Mouse (Mus musculus): ENCODE results near the gene Tm7sf2. TPM values are rescaled to one million over a fixed set of nuclear protein-coding genes. Genes with fewer than 3 reads are reported as not detected.

Gene Tm7sf2
- polyA plus RNA-seq, 1 experiment from 2014 or later: 39.0 TPM

- Histone ChIP-seq H3K9me3 (ENCODE audit: control insufficient read depth, low read length) (no peaks in the 10 kb centered on the region), H3K4me2 (ENCODE audit: low read depth, low read length) (peak within 1 kb of the TSS; percentile 92), H3K27me3 (replicated peaks; ENCODE audit: control insufficient read depth, insufficient read depth, low read length) (no peaks in the 10 kb centered on the region), H3K36me3 (ENCODE audit: control insufficient read depth, insufficient read depth, low read length) (no peaks in the 10 kb centered on the region), H3K9ac (ENCODE audit: low read depth, low read length) (peak within 1 kb of the TSS; percentile 78), H3K4me3 (ENCODE audit: low read length) (peak within 1 kb of the TSS; percentile 64), H3K27ac (ENCODE audit: low read length) (peak within 1 kb of the TSS; percentile 34), H3K4me1 (ENCODE audit: control insufficient read depth, insufficient read depth, low read length) (peaks cover 13% of the 10 kb centered on the region)
- peak; percentile 83 for ATAC-seq
- 3% methylated on average over 38 of the region's 40 CpGs for WGBS
Observed at GRCm38 (mm10) chr19:6015511-6016315, 52.5 kb downstream of the Tm7sf2 start, which contains the start of gene Capn1. Capn1 (minus strand) TSS chr19:6015897.

GRCm38 (mm10) chr19:6014991-6015510 is 53.1 kb downstream of the Tm7sf2 start:
- peaks cover 13% of the 10 kb centered on the region for H3K4me1 ChIP-seq (ENCODE audit: control insufficient read depth, insufficient read depth, low read length)
- H3K4me2 ChIP-seq (ENCODE audit: low read depth, low read length): peak overlapping the region; percentile 92
- H3K36me3 ChIP-seq (ENCODE audit: control insufficient read depth, insufficient read depth, low read length): no peaks in the 10 kb centered on the region
- WGBS: 2% methylated on average over 18 of the region's 18 CpGs
- H3K27me3 ChIP-seq (replicated peaks; ENCODE audit: control insufficient read depth, insufficient read depth, low read length): no peaks in the 10 kb centered on the region
- peak overlapping the region; percentile 78 for H3K9ac ChIP-seq (ENCODE audit: low read depth, low read length)
- peak overlapping the region; percentile 64 for H3K4me3 ChIP-seq (ENCODE audit: low read length)
- H3K27ac ChIP-seq (ENCODE audit: low read length): peak overlapping the region; percentile 34
- H3K9me3 ChIP-seq (ENCODE audit: control insufficient read depth, low read length): no peaks in the 10 kb centered on the region
- ATAC-seq: peak; percentile 92

GRCm38 (mm10) chr19:6013691-6014090 is 54.5 kb downstream of the Tm7sf2 start:
- Histone ChIP-seq H3K9ac (ENCODE audit: low read depth, low read length) (no peak overlapping the region), H3K4me3 (ENCODE audit: low read length) (no peak overlapping the region), H3K4me2 (ENCODE audit: low read depth, low read length) (no peak overlapping the region), H3K36me3 (ENCODE audit: control insufficient read depth, insufficient read depth, low read length) (no peaks in the 10 kb centered on the region), H3K4me1 (ENCODE audit: control insufficient read depth, insufficient read depth, low read length) (peaks cover 13% of the 10 kb centered on the region), H3K27ac (ENCODE audit: low read length) (no peak overlapping the region), H3K27me3 (replicated peaks; ENCODE audit: control insufficient read depth, insufficient read depth, low read length) (no peaks in the 10 kb centered on the region), H3K9me3 (ENCODE audit: control insufficient read depth, low read length) (no peaks in the 10 kb centered on the region)
- WGBS: 87% methylated on average over 10 of the region's 10 CpGs
- ATAC-seq: no peak

Small RNA genes within 50 kb of the gene (microRNA-seq; reads per million reads assigned to microRNA genes)
- 0.68 reads per million for gene Mir6988

Other genes starting within 250 kb of the Tm7sf2 start
- gene Frmd8, start 193.1 kb downstream of the Tm7sf2 start, polyA plus RNA-seq (2015; fragmentation: Nextera tagmentation; extraction: Ambion mirVana): 31.1 and 31.7 TPM in 2 replicates
- 3.4 and 4.1 TPM in 2 replicates for gene Slc25a45, start 190.6 kb downstream of the Tm7sf2 start, polyA plus RNA-seq (2015; fragmentation: Nextera tagmentation; extraction: Ambion mirVana)
- 1.5 and 1.7 TPM in 2 replicates for gene Tigd3, start 174.2 kb downstream of the Tm7sf2 start, polyA plus RNA-seq (2015; fragmentation: Nextera tagmentation; extraction: Ambion mirVana)
- 109 and 119 TPM in 2 replicates for gene Dpf2, start 155.4 kb downstream of the Tm7sf2 start, polyA plus RNA-seq (2015; fragmentation: Nextera tagmentation; extraction: Ambion mirVana)
- 14.7 and 15.1 TPM in 2 replicates for gene Cdc42ep2, start 143.6 kb downstream of the Tm7sf2 start, polyA plus RNA-seq (2015; fragmentation: Nextera tagmentation; extraction: Ambion mirVana)
- 58.4 and 61.7 TPM in 2 replicates for gene Pola2, start 104.2 kb downstream of the Tm7sf2 start, polyA plus RNA-seq (2015; fragmentation: Nextera tagmentation; extraction: Ambion mirVana)
- gene Slc22a20, start 82.2 kb downstream of the Tm7sf2 start, polyA plus RNA-seq (2015; fragmentation: Nextera tagmentation; extraction: Ambion mirVana): not detected in 2 replicates
- gene Capn1, start 52.5 kb downstream of the Tm7sf2 start, polyA plus RNA-seq (2015; fragmentation: Nextera tagmentation; extraction: Ambion mirVana): 11.8 and 12.4 TPM in 2 replicates
- 29.1 and 36.4 TPM in 2 replicates for gene Syvn1, start 21.8 kb downstream of the Tm7sf2 start, polyA plus RNA-seq (2015; fragmentation: Nextera tagmentation; extraction: Ambion mirVana)
- 71.4 and 79.5 TPM in 2 replicates for gene Mrpl49, start 10.6 kb downstream of the Tm7sf2 start, polyA plus RNA-seq (2015; fragmentation: Nextera tagmentation; extraction: Ambion mirVana)
- 868 and 882 TPM in 2 replicates for gene Fau, start 10.5 kb downstream of the Tm7sf2 start, polyA plus RNA-seq (2015; fragmentation: Nextera tagmentation; extraction: Ambion mirVana)
- 27.6 and 29.9 TPM in 2 replicates for gene Znhit2, start 7.2 kb downstream of the Tm7sf2 start, polyA plus RNA-seq (2015; fragmentation: Nextera tagmentation; extraction: Ambion mirVana)
- gene Vps51, start 8.9 kb upstream of the Tm7sf2 start, polyA plus RNA-seq (2015; fragmentation: Nextera tagmentation; extraction: Ambion mirVana): 66.7 and 68.2 TPM in 2 replicates
- not detected in 2 replicates for gene Tmem262, start 11.7 kb upstream of the Tm7sf2 start, polyA plus RNA-seq (2015; fragmentation: Nextera tagmentation; extraction: Ambion mirVana)
- gene Gm28374, start 13.9 kb upstream of the Tm7sf2 start, polyA plus RNA-seq (2015; fragmentation: Nextera tagmentation; extraction: Ambion mirVana): 1.2 and 1.7 TPM in 2 replicates
- 66.1 and 68.0 TPM in 2 replicates for gene Zfpl1, start 16.6 kb upstream of the Tm7sf2 start, polyA plus RNA-seq (2015; fragmentation: Nextera tagmentation; extraction: Ambion mirVana)
- 27.7 and 31.4 TPM in 2 replicates for gene Cdca5, start 16.6 kb upstream of the Tm7sf2 start, polyA plus RNA-seq (2015; fragmentation: Nextera tagmentation; extraction: Ambion mirVana)
- 0.28 and 0.29 TPM in 2 replicates for gene AC131692.1, start 26.0 kb upstream of the Tm7sf2 start, polyA plus RNA-seq (2015; fragmentation: Nextera tagmentation; extraction: Ambion mirVana)
- gene Naaladl1, start 37.4 kb upstream of the Tm7sf2 start, polyA plus RNA-seq (2015; fragmentation: Nextera tagmentation; extraction: Ambion mirVana): 71.9 and 102 TPM in 2 replicates
- gene Sac3d1, start 50.3 kb upstream of the Tm7sf2 start, polyA plus RNA-seq (2015; fragmentation: Nextera tagmentation; extraction: Ambion mirVana): 33.4 and 35.7 TPM in 2 replicates
- 36.8 and 37.0 TPM in 2 replicates for gene Snx15, start 59.9 kb upstream of the Tm7sf2 start, polyA plus RNA-seq (2015; fragmentation: Nextera tagmentation; extraction: Ambion mirVana)
- 1.1 and 1.8 TPM in 2 replicates for gene Batf2, start 72.6 kb upstream of the Tm7sf2 start, polyA plus RNA-seq (2015; fragmentation: Nextera tagmentation; extraction: Ambion mirVana)
- gene Arl2, start 73.2 kb upstream of the Tm7sf2 start, polyA plus RNA-seq (2015; fragmentation: Nextera tagmentation; extraction: Ambion mirVana): 102 and 103 TPM in 2 replicates
- gene Majin, start 116.0 kb upstream of the Tm7sf2 start, polyA plus RNA-seq (2015; fragmentation: Nextera tagmentation; extraction: Ambion mirVana): not detected in 2 replicates
- gene Gpha2, start 158.0 kb upstream of the Tm7sf2 start, polyA plus RNA-seq (2015; fragmentation: Nextera tagmentation; extraction: Ambion mirVana): 0.23 and 0.65 TPM in 2 replicates
- 21.0 and 23.5 TPM in 2 replicates for gene Ppp2r5b, start 167.5 kb upstream of the Tm7sf2 start, polyA plus RNA-seq (2015; fragmentation: Nextera tagmentation; extraction: Ambion mirVana)
- 7.4 and 8.4 TPM in 2 replicates for gene Atg2a, start 173.3 kb upstream of the Tm7sf2 start, polyA plus RNA-seq (2015; fragmentation: Nextera tagmentation; extraction: Ambion mirVana)
- 135 and 158 TPM in 2 replicates for gene Ehd1, start 208.4 kb upstream of the Tm7sf2 start, polyA plus RNA-seq (2015; fragmentation: Nextera tagmentation; extraction: Ambion mirVana)
- gene Cdc42bpg, start 238.1 kb upstream of the Tm7sf2 start, polyA plus RNA-seq (2015; fragmentation: Nextera tagmentation; extraction: Ambion mirVana): 1.2 and 1.5 TPM in 2 replicates

Data from intestine, embryonic 16.5 days (tissue).